Mouse (Mus musculus): Measurements from ENCODE around the gene Olfr1280.
"Not testable (repeated sequence)": the region's sequence is repeated elsewhere in the genome, so short reads cannot be mapped to it uniquely, and the experiment has no call there.

Gene Olfr1280

DNA sequence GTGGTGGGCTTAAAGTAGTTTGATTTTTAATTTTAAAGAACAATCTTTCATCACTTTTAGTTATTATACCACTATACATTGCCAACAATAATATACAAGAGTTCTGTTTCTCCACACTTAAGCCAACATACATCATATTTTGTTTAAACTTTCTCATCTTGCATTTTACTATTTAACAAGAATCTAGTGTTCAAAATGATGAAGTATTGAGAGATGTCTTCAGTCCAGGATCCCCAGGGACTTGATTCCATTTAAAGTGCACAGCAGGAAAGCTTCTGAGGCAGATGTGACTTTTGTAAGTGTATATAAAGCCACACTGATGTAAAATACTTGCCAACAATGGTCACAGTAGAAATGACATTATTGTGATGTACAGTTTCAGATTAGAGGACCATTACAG is at the start of gene Olfr1280:
TSS of gene Olfr1280 (plus strand) at position 301 of the 400 bp plus-strand sequence.
- peak; percentile 6 for DNase-seq (ENCODE audit: low spot score)

DNA sequence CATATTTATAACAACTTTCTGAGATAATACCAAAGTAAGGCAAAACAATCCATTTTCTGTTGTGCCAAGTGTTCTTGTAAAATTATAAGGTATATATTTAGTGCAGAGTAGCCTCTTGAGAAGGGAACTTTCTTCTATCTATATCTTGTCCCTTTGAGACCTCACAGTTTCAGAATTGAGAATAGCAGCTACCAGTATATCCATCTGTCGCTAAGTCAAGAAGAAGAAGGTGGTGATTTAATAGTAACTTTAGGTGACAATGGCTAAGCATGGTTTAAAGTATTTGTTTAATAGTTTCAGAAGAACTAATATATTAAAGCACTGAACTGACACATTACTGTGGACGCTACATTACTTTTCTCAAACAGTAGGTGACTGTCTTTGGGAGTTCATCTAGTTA is 39.8 kb upstream of the Olfr1280 start, which contains the start of gene Olfr1277:
TSS of gene Olfr1277 (minus strand) at position 101 of the 400 bp plus-strand sequence.
- no peak for DNase-seq (ENCODE audit: low spot score)

GRCm38 (mm10) chr2:111289836-111290235 is 24.0 kb upstream of the Olfr1280 start, which contains the start of gene Olfr1278:
Olfr1278 (plus strand) TSS chr2:111290136.
- DNase-seq (ENCODE audit: low spot score) = no peak

- no peak for DNase-seq (ENCODE audit: low spot score)
Observed at GRCm38 (mm10) chr2:111298541-111298940, 15.3 kb upstream of the Olfr1280 start.

GRCm38 (mm10) chr2:111300374-111300773 is 13.4 kb upstream of the Olfr1280 start, which contains the start of gene Olfr1279:
Olfr1279 (plus strand) TSS chr2:111300635.
- DNase-seq (ENCODE audit: low spot score) = no peak

GRCm38 (mm10) chr2:111326220-111326619 is 12.4 kb downstream of the Olfr1280 start, which contains the start of gene Olfr1281:
Olfr1281 (plus strand) TSS chr2:111326520.
- no peak for DNase-seq (ENCODE audit: low spot score)

DNA sequence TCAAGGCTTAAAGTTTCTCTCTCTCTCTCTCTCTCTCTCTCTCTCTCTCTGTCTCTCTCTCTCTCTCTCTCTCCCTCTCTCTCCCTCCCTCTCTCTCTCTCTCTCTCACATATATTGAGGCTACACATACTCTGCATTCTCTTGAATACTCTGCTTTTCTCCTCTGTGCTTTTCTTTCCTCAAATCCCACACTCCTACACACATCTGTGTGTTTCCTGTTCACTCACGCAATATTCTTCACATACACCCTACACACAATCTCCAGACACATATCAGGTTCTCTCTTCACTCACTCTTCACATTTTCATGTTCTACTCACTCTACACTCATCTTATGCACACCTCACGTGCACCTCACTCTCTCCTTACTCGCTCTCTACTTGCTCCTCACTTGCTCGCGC is 19.9 kb downstream of the Olfr1280 start:
- not testable (repeated sequence) for DNase-seq (ENCODE audit: low spot score)

- no peak for DNase-seq (ENCODE audit: low spot score)
Observed at GRCm38 (mm10) chr2:111335976-111336375, 22.2 kb downstream of the Olfr1280 start, which contains the start of gene Olfr1282. Olfr1282 (minus strand) TSS chr2:111336076.

DNA sequence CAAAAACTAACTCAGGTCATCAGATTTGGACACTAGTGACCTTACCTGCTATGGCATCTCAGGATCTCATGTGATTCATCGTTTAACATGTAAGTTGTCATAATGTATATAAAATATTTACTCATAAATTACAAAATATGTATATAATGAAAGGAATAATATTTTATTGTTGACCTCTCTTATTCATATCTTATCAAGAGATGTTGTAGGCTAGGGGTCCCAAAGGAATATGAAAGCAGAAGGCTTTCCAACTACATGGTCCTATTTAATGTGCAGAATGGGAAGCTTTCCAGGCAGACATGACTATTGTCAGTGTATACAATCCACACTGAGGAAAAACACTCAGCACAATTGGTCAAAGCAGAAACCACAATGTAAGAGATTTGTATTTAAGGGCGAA is 52.7 kb downstream of the Olfr1280 start, which contains the start of gene Olfr1283:
TSS of gene Olfr1283 (plus strand) at position 301 of the 400 bp plus-strand sequence.
- DNase-seq (ENCODE audit: low spot score) = no peak

- no peak for DNase-seq (ENCODE audit: low spot score)
Observed at GRCm38 (mm10) chr2:111375222-111375621, 61.4 kb downstream of the Olfr1280 start, which contains the start of gene Olfr1284. Olfr1284 (plus strand) TSS chr2:111375522.
